Mouse (Mus musculus) cerebellum, adult 8-10 months (tissue): ENCODE measurements around the gene Fbxo31.

ENCODE experiments used
- DNase-seq: peaks from one replicate; pipeline ENCODE4 v3.0.0; 2022

Gene Fbxo31

DNA sequence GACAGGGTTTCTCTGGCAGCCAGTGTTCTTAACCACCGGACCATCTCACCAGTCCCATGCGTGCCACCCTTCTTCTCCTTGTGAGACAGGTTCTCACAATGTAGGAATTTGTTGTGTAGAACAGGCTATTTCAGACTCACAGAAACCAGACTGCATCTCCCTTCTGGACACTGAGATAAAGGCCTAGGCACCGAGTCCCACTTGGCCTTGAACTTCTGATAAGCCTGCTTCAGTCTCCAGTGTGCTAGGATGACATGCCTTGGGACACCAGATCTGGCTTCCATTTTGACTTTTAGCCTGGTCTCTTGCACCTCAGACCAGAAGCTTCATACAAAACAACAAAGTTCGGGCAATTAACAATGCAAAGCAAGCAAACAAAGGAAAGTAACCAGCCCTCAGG is 10.1 kb upstream of the Fbxo31 start:
- DNase-seq = no peak

DNA sequence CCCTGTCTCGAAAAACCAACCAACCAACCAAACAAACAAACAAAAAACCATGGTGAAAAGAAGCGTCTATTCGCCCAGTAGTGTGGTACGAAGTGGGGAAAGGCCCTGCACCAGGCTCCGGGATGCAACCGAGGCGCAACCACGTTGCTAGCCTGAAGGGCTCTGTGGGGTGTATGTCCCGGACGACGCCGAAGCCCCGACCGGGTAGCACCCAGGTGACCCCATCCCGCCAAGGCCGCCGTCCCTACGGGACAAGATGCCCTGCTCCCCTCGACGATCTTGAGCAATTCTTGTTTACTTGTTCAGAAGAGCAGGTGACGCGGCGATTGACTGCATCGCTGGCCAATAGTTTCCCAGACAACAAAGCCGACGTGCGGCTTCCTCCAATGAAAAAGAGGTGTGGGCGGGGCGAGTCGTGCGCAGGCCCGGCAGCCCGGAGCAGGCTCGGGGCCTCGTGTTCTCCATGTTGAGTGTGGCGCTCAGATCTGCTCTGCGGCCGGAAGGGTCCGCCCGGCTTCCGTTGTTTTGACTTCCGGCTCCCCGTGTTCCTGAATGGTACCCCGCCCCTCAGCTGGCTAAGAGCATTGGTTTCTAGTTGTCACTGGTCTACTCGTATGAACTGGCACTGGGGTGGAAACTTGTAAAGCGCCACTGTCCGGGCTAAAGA is 6.7 kb upstream of the Fbxo31 start:
- DNase-seq = peak; percentile 100

DNA sequence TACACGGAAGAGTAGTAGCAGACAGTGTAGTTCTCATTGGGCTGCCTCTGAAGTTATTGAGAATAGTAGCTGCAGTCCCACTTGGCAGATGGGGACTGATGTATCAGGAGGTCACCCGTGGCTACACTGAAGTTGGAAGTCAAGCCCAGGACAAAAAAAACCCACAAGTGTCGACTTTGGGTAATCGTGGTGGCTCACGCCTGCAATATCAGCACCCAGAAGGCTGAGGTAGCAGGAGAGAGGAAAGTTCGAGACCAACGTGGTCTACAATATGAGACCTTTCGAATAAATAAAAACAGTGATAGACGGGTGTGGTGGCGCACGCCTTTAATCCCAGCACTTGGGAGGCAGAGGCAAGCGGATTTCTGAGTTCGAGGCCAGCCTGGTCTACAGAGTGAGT is 6.1 kb upstream of the Fbxo31 start:
- DNase-seq = no peak

DNA sequence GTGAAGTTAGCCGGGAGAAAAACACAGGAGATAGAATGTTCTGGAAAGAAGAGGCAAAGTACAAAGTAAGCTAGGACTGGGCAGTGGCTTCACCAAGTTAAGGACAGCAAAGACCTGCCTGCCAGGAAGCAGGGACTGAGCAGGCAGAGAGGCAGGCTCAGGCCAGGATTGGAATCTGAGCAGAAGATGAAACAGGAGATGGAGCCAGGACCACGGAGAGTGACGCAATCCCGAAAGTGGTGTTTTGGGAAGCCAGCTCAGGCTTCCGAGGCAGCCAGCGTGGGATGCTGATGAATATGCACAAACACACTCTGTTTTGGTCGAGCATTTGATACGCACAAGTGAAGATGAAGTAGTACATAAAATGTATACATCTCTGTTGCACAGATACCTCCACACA is 5.0 kb upstream of the Fbxo31 start:
- DNase-seq = no peak

DNA sequence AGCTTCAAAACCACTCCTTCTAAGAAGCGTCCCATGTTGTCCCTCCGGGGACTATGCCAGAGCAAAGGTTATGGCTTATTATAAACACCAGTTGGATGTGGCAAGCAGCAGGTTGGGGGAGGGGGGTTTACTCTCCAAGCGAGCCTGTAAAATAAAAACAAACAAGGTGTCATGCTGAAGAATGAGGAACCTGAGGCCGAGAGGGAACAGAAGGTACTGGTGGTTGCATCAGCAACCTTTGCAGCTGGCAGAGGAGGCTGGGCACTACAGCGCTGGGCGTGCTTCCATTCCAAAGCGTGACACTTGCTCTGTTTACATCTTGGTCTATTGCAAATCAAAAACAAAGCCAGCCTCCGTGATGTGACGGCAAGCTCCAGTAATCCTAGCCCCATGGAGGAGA is 1.9 kb upstream of the Fbxo31 start:
- no peak for DNase-seq

DNA sequence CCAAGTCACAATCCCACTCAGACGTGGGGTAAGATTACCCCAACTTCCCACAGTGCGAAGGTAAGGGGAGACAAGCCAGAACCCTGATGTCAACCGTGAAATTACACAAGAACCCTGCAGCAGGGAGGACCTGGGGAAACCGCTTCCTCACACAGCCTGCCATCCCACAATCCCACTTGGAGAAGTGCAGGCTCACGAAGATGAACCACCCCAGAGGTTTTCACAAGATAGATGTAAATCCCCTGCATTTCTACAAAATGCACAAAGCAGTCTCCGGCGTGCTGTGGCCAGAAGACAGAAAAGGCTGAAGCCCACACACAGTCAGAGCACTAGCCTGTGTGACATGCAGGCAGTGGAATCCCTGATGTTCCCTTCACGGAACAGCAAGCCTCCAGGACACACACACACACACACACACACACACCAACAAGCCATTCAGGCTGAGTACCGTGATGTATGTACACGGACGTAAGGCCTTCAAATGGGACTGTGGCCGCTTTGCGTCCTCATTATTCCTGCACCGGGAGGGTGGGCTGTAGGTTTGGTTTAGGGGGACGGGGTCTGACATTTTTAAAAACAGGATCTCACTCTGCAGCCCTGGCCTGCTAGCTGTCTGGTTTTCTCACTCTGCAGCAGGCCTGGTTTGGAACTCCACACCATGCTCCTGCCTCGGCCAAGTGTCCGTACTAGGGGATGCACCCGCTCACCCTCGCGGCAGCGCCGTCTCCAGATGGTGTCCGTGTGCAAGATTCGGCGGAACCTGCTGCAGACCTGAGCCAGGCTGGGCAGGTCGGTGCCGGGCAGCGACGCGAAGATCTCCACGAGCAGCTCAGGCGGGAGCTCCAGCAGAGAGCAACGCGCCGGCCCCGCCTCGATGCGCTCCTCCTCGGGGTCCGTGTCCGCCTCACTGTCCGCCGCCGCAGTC is 593 bp downstream of the Fbxo31 start:
- no peak for DNase-seq

DNA sequence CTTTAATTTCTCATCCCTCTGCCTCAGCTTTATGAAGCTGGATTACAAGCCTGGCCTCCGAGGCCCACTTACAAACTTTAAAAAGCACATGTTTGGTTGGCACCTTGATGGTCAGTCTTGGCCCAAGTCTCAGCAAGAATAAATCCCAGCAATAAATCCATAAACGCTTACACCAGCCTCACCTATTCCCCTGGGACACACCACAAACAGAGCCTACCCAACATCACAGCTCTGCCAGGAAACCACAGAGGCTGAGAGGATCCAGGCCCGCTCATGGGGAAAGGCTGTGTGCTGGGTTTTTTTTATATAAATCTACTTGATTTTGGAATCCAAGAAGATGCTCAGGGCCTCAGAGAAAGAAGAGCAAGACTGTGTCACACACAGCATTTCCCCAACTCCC is 2.9 kb downstream of the Fbxo31 start:
- no peak for DNase-seq

DNA sequence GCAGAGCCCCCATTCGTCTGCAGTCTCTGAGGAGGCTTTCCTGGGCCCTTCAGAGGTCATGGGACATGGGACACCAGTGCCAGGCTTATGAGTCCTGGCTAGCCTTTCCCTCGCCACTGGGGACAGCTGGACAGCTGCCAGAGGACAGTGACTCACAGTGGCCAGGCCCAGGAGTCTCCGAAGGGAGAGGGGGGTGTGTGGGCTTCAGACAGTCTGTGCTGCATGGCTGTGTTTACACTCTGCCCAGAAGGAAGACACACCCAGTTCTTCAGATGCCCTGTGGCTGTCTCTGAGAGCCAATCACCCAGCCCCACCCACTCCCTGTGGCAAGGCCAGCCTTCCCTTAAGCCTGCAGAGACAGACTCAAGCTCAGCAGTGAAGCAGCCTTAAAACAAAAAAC is 5.3 kb downstream of the Fbxo31 start:
- peak; percentile 64 for DNase-seq

DNA sequence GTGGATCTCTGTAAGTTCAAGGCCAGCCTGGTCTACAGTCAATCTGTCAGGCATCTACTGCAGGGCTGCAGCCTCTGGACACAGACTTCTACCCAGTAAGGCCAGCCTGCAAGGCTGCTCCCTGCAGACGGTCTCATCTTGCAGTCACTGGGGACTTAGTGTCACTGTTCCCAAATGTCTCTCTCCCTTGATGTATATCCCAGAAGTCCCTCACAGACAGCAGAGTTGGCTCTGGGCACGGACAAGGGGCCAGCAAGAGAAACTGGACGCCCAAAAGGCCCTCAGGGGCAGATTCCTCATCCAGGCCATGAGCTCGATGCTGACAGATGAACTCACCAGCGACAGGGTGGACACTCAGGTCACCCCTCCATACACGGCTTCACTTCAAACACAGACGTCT is 6.5 kb downstream of the Fbxo31 start:
- no peak for DNase-seq

DNA sequence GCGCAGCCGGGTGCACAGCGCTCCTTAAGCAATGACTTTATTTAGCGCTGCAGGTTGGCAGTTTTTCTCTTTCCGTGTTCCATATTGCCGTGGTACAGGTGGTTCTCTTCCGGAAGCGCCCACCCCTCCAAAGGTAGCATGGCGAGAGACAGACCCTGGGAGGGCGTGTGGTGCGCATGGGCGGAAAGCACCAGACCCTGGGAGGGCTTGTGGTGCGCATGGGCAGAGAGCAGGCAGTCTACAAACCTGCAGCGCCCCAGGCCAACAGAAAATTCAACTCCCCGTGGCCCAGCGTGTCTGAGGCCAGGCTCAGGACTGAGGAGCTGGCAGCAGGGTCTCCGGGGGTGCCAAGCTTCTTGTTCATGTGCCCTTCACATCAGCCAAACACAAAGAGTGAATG is 7.8 kb downstream of the Fbxo31 start:
- no peak for DNase-seq

DNA sequence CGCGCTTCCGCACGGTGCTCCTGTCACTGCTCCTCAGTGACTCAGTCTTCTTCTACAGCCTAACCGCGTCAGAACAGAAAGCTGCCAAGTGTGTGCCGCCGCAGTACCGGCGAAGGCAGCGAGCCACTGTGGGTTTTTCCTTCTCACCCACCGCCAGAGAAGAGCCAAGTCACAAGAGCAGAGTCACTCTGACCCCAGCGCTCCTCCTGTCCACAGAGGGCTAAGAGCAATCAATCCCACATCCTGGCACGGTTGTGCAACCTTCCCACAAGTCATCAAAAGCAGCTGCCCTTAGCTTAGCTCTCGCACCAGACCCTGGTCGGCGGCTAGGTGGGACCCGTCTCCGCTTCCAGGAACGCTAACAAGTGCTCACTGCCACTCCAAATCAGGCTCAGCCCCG is 8.3 kb downstream of the Fbxo31 start:
- DNase-seq = no peak

DNA sequence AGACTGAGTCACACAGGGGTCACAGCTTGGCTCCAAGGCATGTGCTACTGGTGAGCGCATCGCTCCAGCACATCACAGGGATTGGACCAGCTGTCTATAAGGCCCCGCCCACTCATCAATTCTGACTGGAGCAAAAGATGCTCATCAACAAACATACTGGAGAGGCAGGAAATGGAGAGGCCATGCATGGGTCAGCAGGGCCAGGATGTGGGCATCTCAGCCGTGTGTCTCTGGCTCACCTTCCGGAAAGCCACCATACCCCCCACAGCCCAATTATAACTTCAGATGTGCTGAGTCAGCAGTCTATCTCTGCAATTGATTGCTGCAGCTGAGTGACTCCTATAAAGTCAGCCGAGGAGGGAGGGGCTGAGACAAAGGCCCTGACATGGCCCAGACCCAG is 10.3 kb downstream of the Fbxo31 start:
- DNase-seq = no peak

DNA sequence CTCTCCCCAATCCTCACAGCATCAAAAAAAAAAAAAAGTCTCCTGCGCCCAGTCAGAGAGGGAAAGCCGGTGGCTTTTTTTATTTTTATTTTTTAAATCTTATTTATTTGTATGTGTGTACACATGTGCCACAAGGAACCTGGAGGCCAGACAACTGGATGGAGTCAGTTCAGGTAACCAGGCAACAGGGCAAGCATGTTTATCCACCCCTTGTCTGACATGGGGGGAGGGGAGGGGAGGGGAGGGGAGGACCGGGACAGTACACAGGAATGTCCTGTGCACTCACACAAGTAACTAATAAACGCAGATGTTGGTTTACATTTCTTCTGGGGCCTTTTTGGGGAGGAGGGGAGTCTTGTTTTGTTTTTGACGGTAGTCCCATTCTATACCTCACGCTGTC is 14.9 kb downstream of the Fbxo31 start:
- DNase-seq = no peak

DNA sequence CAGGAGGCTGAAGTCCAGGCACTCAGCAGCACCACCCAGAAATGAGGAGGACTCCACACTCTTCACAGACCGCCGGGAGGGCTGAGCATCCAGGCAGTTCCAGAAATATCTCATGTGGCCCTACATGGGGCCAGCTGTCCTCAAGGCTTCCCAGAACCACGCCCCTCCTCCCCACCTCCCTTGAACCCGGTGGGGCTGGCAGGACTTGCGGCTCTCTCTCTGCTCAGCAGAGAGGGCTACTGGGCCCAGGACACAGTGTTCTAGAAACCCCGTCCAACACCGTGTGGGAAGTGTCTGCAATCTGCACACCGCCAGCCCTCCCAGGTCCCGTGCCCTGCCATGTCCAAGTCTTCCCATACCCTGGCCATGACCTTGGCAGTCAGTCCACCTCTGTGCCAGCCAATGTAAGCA is 15.7 kb downstream of the Fbxo31 start:
- no peak for DNase-seq

DNA sequence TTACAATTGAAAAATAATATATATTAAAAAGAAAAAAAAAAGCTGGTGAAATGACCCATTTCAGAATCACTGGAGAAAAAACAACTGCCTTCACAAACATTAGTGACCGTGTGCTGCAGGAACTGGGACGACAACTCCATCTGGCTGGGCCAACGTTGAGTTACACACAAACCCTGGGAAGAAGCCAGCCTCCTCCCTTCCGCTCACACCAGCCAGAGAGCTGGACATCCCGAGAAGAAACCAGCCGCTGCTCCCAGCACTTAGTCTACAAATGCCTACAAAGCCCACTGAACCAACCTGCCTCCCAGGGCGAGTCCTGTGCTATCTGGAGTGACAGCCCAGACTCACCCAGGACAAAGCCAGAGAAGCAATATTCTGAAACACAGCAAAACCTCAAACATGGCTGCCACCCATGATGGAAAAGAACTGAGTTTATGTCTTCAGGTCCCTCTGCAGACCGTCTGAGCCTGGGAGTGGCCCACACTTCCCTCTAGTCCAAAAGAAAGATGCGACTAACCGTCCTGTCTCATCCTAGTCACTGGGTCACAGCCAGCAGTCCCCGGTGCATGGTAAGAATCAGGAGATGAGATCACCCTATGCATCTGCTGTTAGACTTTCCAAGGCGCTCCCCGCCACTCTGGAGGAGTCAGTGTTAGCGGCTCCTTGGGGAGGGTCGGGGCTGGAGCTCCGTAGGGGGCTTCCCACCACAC is 16.8 kb downstream of the Fbxo31 start:
- no peak for DNase-seq

DNA sequence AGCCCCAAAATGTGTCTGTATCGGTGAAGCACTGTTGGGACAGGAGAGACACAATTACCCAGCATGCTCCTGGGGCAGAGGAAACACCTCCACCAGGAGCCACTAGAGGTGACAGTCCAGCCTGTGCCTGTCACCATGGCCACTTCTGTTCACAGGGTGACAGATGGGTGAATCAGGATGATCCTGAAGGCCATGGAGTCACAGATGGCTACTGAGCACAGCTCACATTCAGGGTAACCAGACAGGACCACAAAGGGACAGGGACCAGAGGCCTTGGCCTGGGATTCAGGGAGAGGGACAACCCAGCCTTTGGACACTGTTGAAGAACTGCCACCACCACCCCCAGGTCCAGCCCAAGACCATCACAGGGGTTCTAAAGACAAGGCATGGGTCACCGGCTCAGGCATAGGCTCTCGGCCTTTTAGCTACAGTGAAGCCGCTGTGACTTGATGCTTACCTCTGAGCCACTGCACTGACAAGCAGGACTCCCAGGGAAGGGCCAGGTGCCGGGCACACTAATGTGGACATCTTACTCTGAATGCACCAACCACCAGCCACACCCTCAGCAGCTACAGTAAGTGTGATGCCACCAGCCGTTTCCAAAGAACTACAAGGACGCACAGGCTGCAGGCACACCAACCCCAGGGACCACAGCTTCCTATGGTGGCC is 18.0 kb downstream of the Fbxo31 start:
- DNase-seq = no peak

DNA sequence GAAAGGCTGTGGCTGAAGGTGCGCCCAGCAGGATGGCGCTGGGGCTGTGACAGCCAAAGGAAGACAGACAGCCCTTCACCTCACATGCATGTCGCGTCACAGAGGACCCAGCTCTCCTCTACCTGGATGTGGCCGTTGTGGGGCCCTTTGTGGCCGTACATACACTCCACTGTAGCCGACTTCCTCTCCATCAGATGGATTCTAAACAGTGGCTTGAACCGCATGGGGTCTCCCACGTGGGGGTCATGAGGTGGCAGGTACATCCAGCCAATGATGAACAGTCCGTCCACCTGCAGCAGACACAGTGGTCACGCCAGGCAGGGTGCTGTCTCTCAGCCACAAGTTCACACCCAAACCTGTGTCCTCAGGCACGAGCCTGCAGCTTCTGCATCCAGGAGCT is 18.8 kb downstream of the Fbxo31 start:
- DNase-seq = no peak

DNA sequence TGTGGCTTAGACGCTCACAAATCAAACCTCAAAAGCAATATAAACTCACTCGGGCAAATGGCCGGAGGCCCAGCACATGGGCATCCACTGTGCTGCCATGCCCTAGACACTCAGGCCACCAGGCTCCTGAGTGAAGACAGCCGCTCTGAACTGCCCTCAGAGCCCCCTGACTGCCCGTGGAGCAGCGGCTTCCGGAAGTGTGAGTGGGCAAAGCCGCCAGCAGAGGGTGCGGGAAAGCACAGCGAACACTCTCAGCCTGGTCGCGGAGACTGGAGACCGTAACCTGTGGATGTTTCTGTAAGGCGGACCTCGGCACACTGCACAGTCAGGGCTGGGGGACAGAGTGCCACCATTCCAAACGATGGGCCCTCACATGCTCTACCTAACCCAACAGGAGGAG is 20.1 kb downstream of the Fbxo31 start:
- no peak for DNase-seq

DNA sequence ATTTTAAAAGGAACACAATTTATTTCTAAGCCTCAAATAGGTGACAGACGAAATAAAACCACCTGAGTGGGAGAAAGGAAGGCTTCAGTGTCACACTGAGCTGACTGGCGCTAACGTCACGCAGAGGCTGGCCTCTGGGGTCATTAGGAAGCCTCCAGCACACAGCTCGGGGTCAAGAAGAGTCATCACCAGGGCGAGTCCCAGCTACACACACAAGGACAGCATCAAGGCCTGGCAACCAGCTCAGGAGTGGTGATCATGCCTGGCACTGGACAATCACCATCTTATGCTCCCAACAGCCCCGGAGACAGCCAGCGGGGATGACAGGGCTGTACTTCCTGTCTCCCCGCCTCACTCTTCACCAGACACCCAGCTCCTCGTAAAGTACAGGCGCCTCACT is 20.9 kb downstream of the Fbxo31 start:
- no peak for DNase-seq

DNA sequence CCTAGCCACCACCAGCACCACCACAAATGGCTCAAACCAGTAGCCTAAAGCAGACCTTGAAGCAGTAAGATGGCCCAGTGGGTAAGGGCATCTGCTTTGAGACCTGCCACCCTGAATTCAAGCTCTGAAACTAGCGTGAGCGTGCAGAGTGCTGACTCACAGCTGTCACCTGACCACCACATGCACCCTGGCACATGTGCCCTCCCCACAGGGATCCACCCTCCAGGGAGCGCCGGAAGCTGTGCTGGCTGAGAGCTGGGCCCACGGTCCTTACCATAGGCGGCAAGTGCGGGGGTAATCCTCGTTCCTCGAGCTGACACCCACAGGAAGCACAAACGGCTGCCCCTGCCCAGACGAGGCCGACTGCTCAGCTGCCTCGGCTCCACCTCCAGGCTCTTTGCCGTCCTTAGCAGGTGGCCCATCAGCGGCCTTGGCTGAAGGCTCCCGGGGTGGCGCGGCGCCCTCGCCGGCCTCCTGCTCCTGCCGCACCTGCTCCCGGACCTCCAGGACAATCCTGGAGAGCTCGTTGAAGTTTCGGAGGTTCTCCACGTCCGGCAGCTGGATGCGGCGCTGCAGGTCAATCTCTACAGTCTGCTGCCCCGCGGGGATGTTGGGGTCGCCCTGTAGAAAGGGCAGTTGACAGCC is 24.7 kb downstream of the Fbxo31 start:
- DNase-seq = no peak

DNA sequence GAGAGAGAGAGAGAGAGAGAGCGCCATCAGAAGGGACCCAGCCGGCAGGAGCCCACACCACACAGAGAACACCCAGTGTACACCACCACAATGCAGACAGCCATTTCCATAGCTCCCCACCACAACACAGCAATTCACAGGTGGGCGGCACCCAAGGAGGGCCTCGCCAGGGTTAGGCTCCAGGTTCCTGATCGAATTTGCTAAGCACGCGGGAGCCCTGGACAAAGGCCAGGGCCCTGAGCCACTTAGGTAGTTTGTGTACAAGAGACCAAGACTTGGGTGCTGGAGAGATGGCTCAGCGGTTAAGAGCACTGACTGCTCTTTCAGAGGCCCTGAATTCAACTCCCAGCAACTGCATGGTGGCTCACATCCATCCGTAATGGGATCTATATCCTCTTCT is 26.1 kb downstream of the Fbxo31 start:
- DNase-seq = no peak

DNA sequence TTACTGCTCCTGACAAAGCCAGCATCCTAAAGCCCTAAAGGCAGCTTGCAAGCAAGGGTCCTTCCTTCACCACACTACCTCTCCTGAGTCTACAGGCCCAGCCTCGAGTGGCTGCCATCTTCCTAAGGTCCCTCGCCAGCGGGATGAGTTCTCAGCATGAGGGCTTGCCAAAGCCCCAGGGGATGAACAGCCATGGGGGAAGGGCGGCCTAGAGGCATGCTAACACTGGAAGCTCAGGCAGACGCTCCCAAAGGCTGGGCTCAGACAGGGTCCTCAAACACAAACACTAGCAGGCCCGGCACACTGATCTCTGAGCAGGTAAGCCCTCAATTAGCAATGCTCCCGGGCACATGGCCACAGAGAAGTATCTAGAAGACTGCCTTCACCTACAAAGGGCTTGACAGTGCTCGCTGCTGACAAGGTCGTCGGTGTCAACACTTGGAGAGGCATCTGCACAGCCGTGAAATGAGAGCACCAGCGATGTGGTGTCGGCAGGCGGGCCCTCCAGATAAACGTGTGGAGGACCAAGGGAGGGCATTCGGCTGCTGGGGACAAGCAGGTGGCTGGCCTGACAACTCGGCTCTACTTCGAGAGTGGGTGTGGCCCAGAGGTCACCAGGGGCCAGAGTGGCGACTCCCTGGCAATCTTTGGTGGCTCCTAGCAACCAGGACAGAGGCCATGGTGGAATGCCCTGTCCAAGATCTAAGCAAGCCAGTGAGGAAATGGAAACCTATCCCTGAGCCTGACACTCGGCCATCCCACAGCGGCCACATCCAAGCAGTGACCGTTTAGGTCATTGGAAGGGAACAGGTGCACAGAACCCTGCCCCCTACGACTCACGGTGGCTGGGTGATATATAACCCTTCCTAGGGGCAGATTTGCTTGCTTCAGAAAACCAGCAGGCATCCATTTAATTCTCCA is 27.3 kb downstream of the Fbxo31 start:
- DNase-seq = no peak
